In the genomic region with DNA sequence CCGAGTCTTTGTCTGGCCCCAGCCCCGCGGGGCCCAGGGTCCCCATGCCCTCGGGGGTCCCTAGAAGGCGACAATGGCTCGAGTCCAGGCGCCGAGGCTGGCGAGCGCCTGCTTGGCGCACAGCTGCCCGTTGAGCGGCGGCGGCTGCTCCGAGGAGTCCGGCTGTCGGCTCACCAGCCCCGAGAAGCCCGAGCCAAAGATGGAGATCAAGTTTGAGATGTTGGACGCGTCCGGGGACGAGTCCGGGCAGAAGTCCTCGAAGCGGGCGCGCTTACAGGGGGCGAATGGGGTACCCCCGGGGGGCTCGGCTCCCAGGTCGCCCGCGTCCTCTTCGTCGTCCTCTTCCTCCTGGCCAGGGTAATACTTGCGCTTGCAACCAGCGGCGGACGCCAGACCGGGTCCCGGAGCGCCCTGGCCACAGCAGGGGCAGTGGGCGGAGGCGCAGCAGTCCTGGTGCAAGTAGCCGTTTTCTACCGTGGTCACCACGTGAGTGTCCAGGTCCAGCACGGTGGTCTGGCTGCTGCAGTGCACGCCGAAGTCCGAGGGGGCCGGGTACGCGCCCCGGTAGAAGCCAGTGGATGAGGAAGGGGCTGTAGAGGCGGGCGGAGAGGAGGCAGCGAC, we compare ENCODE assay signal across 8 mouse cellular contexts. TPM values are rescaled to one million over a fixed set of nuclear protein-coding genes. Genes with fewer than 3 reads are reported as not detected.
A peak's percentile ranks its signal among the peaks of the same experiment; 100 is the strongest.
DNase-seq lines count a peak whose midpoint lies in the region; ATAC-seq and TF ChIP-seq lines count a peak whose summit lies in the region.

No protein-coding gene starts in this region.

- H3K4me2 ChIP-seq in forebrain, embryonic 14.5 days (ENCODE audit: low read length): peak overlapping the region; percentile 87
- H3K4me2 ChIP-seq in hindbrain, embryonic 11.5 days (replicated peaks; ENCODE audit: low read depth, low read length): peak overlapping the region; percentile 71
- H3K4me2 ChIP-seq in limb, embryonic 14.5 days (replicated peaks; ENCODE audit: low read depth, low read length, severe bottlenecking): peak overlapping the region; percentile 99
- peak overlapping the region; percentile 96 for H3K4me2 ChIP-seq in neural tube, embryonic 11.5 days (ENCODE audit: low read depth)

- H3K27ac ChIP-seq in forebrain, embryonic 14.5 days (ENCODE audit: low read depth, low read length): peak overlapping the region; percentile 90
- peak overlapping the region; percentile 93 for H3K27ac ChIP-seq in hindbrain, embryonic 11.5 days (ENCODE audit: low read depth, low read length)
- H3K27ac ChIP-seq in limb, embryonic 14.5 days (replicated peaks; ENCODE audit: low read depth, low read length): peak overlapping the region; percentile 94
- peak overlapping the region; percentile 89 for H3K27ac ChIP-seq in neural tube, embryonic 11.5 days (ENCODE audit: low read depth, low read length)

- H3K9ac ChIP-seq in forebrain, embryonic 14.5 days (ENCODE audit: low read length): peak overlapping the region; percentile 95
- peak overlapping the region; percentile 99 for H3K9ac ChIP-seq in hindbrain, embryonic 11.5 days (ENCODE audit: low read depth, low read length)
- peak overlapping the region; percentile 88 for H3K9ac ChIP-seq in limb, embryonic 14.5 days (ENCODE audit: low read depth, low read length, severe bottlenecking)
- H3K9ac ChIP-seq in neural tube, embryonic 11.5 days (ENCODE audit: low read length): peak overlapping the region; percentile 96

- TF ChIP-seq POLR2A in limb, embryonic 14.5 days (IDR thresholded peaks at IDR 0.05; ENCODE audit: borderline replicate concordance, extremely low read depth, insufficient read depth, insufficient read length): 0 out of 2 replicates have a peak, but pooled peaks have one; percentile 12

- ATAC-seq in forebrain, embryonic 14.5 days: no peak
- ATAC-seq in hindbrain, embryonic 11.5 days (ENCODE audit: low FRiP score): no peak
- ATAC-seq in limb, embryonic 14.5 days (ENCODE audit: low FRiP score, low read depth): no peak
- no peak for ATAC-seq in neural tube, embryonic 11.5 days (ENCODE audit: insufficient read depth, low FRiP score, low TSS enrichment)

- no peaks in the 10 kb centered on the region for H3K9me3 ChIP-seq in forebrain, embryonic 14.5 days (replicated peaks; ENCODE audit: control insufficient read depth, low read length)
- H3K9me3 ChIP-seq in hindbrain, embryonic 11.5 days (ENCODE audit: control insufficient read depth, low read length): no peaks in the 10 kb centered on the region
- no peaks in the 10 kb centered on the region for H3K9me3 ChIP-seq in limb, embryonic 14.5 days (ENCODE audit: control insufficient read depth, low read length)
- no peaks in the 10 kb centered on the region for H3K9me3 ChIP-seq in neural tube, embryonic 11.5 days (ENCODE audit: control insufficient read depth, low read length)

- peak; percentile 30 to 43 for DNase-seq in layer of hippocampus, postnatal 25 days (ENCODE audit: extremely low spot score in 1 of 2, low spot score in 1 of 2)
- DNase-seq in layer of hippocampus, adult 9-10 months (ENCODE audit: low spot score): no peak
- DNase-seq in adrenal gland, adult 18-20 months (ENCODE audit: low spot score in 2 of 2): peak; percentile 59 to 63
- DNase-seq in forebrain, embryonic 14.5 days (ENCODE audit: low spot score): peak; percentile 58
- DNase-seq in hindbrain, embryonic 11.5 days (ENCODE audit: low spot score): peak; percentile 73
- no peak for DNase-seq in limb, embryonic 14.5 days (ENCODE audit: low spot score)
- peak; percentile 61 for DNase-seq in neural tube, embryonic 11.5 days (ENCODE audit: low spot score)
- no peak for DNase-seq in c-Kit-positive CD71-positive TER-119-positive erythroid progenitor cells, embryonic 14.5 days (ENCODE audit: low spot score)

- H3K36me3 ChIP-seq in forebrain, embryonic 14.5 days (ENCODE audit: control insufficient read depth, insufficient read depth, low read length): no peaks in the 10 kb centered on the region
- H3K36me3 ChIP-seq in hindbrain, embryonic 11.5 days (ENCODE audit: control insufficient read depth, insufficient read depth, low read length): no peaks in the 10 kb centered on the region
- H3K36me3 ChIP-seq in limb, embryonic 14.5 days (ENCODE audit: control insufficient read depth, insufficient read depth, low read length): no peaks in the 10 kb centered on the region
- no peaks in the 10 kb centered on the region; the same call in 1 of the 2 replicates for H3K36me3 ChIP-seq in neural tube, embryonic 11.5 days (ENCODE audit: control insufficient read depth, insufficient read depth, low read length)

- WGBS in forebrain, embryonic 14.5 days: under 1% methylated on average over 59 of the region's 60 CpGs
- WGBS in hindbrain, embryonic 11.5 days: under 1% methylated on average over 56 of the region's 60 CpGs
- WGBS in limb, embryonic 14.5 days: under 1% methylated on average over 49 of the region's 60 CpGs
- WGBS in neural tube, embryonic 11.5 days: under 1% methylated on average over 52 of the region's 60 CpGs

- H3K4me3 ChIP-seq in forebrain, embryonic 14.5 days (ENCODE audit: low read depth, low read length): peak overlapping the region; percentile 92
- H3K4me3 ChIP-seq in hindbrain, embryonic 11.5 days (ENCODE audit: low read depth, low read length): peak overlapping the region; percentile 98
- H3K4me3 ChIP-seq in limb, embryonic 14.5 days (replicated peaks; ENCODE audit: low read length): peak overlapping the region; percentile 96
- peak overlapping the region; percentile 94 for H3K4me3 ChIP-seq in neural tube, embryonic 11.5 days (ENCODE audit: low read depth, low read length)

- peaks cover 16% of the 10 kb centered on the region; the same call in 1 of the 2 replicates for H3K4me1 ChIP-seq in forebrain, embryonic 14.5 days (ENCODE audit: control insufficient read depth, insufficient read depth, low read length)
- peaks cover 12% of the 10 kb centered on the region for H3K4me1 ChIP-seq in hindbrain, embryonic 11.5 days (replicated peaks; ENCODE audit: control insufficient read depth, insufficient read depth, low read length)
- H3K4me1 ChIP-seq in limb, embryonic 14.5 days (ENCODE audit: control insufficient read depth, insufficient read depth, low read length): peaks cover 18% of the 10 kb centered on the region
- H3K4me1 ChIP-seq in neural tube, embryonic 11.5 days (ENCODE audit: control insufficient read depth, insufficient read depth, low read length): peaks cover 16% of the 10 kb centered on the region

- H3K27me3 ChIP-seq in forebrain, embryonic 14.5 days (replicated peaks; ENCODE audit: control insufficient read depth, insufficient read depth, low read length): no peaks in the 10 kb centered on the region
- no peaks in the 10 kb centered on the region for H3K27me3 ChIP-seq in hindbrain, embryonic 11.5 days (ENCODE audit: control insufficient read depth, insufficient read depth, low read length)
- no peaks in the 10 kb centered on the region for H3K27me3 ChIP-seq in limb, embryonic 14.5 days (ENCODE audit: control insufficient read depth, insufficient read depth, low read length)
- H3K27me3 ChIP-seq in neural tube, embryonic 11.5 days (ENCODE audit: control insufficient read depth, insufficient read depth, low read length): no peaks in the 10 kb centered on the region

RNA-seq across cellular contexts. Expression of gene Ier5l, which starts 1.2 kb away (rescaled TPM):
- 10 to 100 TPM; 12.8 to 13.1 TPM for total RNA-seq in layer of hippocampus, postnatal 25 days (2021)
- total RNA-seq in adrenal gland, adult 18-20 months (2021): 1 to 10 TPM; 3.1 to 5.1 TPM
- polyA plus RNA-seq in forebrain, embryonic 14.5 days (2014; fragmentation: Nextera tagmentation; extraction: Ambion mirVana): 3.0 and 3.6 TPM in 2 replicates
- 6.3 and 6.8 TPM in 2 replicates for polyA plus RNA-seq in hindbrain, embryonic 11.5 days (2014; fragmentation: Nextera tagmentation; extraction: Ambion mirVana)
- polyA plus RNA-seq in limb, embryonic 14.5 days (2012; rRNA removed): 31.0 and 47.8 TPM in 2 replicates
- polyA plus RNA-seq in limb, embryonic 14.5 days (2014; fragmentation: Nextera tagmentation; extraction: Ambion mirVana): 3.9 and 7.5 TPM in 2 replicates
- polyA plus RNA-seq in neural tube, embryonic 11.5 days (2014; fragmentation: Nextera tagmentation; extraction: Ambion mirVana): 10.5 and 11.9 TPM in 2 replicates

RNA-seq across cellular contexts. Expression of gene Ptpa, which starts 57.0 kb away (rescaled TPM):
- 100 to 1,000 TPM; 163 to 169 TPM for total RNA-seq in layer of hippocampus, postnatal 25 days (2021)
- total RNA-seq in adrenal gland, adult 18-20 months (2021): 100 to 1,000 TPM; 134 to 138 TPM
- polyA plus RNA-seq in forebrain, embryonic 14.5 days (2014; fragmentation: Nextera tagmentation; extraction: Ambion mirVana): 66.6 and 88.4 TPM in 2 replicates
- polyA plus RNA-seq in hindbrain, embryonic 11.5 days (2014; fragmentation: Nextera tagmentation; extraction: Ambion mirVana): 55.4 and 62.8 TPM in 2 replicates
- 142 and 168 TPM in 2 replicates for polyA plus RNA-seq in limb, embryonic 14.5 days (2012; rRNA removed)
- polyA plus RNA-seq in limb, embryonic 14.5 days (2014; fragmentation: Nextera tagmentation; extraction: Ambion mirVana): 74.5 and 87.6 TPM in 2 replicates
- 63.2 and 64.2 TPM in 2 replicates for polyA plus RNA-seq in neural tube, embryonic 11.5 days (2014; fragmentation: Nextera tagmentation; extraction: Ambion mirVana)

RNA-seq across cellular contexts. Expression of gene Crat, which starts 57.2 kb away (rescaled TPM):
- 10 to 100 TPM; 49.6 to 51.1 TPM for total RNA-seq in layer of hippocampus, postnatal 25 days (2021)
- total RNA-seq in adrenal gland, adult 18-20 months (2021): 100 to 1,000 TPM; 175 to 243 TPM
- 26.8 and 31.9 TPM in 2 replicates for polyA plus RNA-seq in forebrain, embryonic 14.5 days (2014; fragmentation: Nextera tagmentation; extraction: Ambion mirVana)
- 21.5 and 27.5 TPM in 2 replicates for polyA plus RNA-seq in hindbrain, embryonic 11.5 days (2014; fragmentation: Nextera tagmentation; extraction: Ambion mirVana)
- polyA plus RNA-seq in limb, embryonic 14.5 days (2012; rRNA removed): 25.0 and 31.0 TPM in 2 replicates
- 33.4 and 36.1 TPM in 2 replicates for polyA plus RNA-seq in limb, embryonic 14.5 days (2014; fragmentation: Nextera tagmentation; extraction: Ambion mirVana)
- polyA plus RNA-seq in neural tube, embryonic 11.5 days (2014; fragmentation: Nextera tagmentation; extraction: Ambion mirVana): 27.4 and 29.1 TPM in 2 replicates

Comparison
In these comparisons a context has a peak if more than half of its experiments do, and no peak if none do; other contexts are left out.
1. DNase-seq: peak in layer of hippocampus, postnatal 25 days (2 of 2), adrenal gland, adult 18-20 months (2 of 2), forebrain, embryonic 14.5 days (single experiment), hindbrain, embryonic 11.5 days (single experiment) and neural tube, embryonic 11.5 days (single experiment); none in layer of hippocampus, adult 9-10 months (single experiment), limb, embryonic 14.5 days (single experiment) and c-Kit-positive CD71-positive TER-119-positive erythroid progenitor cells, embryonic 14.5 days (single experiment).
2. Peak in every context shown above with its lines, with median percentiles within 50 percentile points of each other: H3K27ac ChIP-seq, H3K4me2 ChIP-seq, H3K4me3 ChIP-seq and H3K9ac ChIP-seq.